Mouse (Mus musculus) lung, postnatal 14 days (tissue): ENCODE measurements around the gene Fmnl2.
A peak's percentile ranks its signal among the peaks of the same experiment; 100 is the strongest.

Experiments
- DNase-seq: peaks from one replicate; pipeline ENCODE4 v3.0.0; 2021

Fmnl2 gene

DNA sequence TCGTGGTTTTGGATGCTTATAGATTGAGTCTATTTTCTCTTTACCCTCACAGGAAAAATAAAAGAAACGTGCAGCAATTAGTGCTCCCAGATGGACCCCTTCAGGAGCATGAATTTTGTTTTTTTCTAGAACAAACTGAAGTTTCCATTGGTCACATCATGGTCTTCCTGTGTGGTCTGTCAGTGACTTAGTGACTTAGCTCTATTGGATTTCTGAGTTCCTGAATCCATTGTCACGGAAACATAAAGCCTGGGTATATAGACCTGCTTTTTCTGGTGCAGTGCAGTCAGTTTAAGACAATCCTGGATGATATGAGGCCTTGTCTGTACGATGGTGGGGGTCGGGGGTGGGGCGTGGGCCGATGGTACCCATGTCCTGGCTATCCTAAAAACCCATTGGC lies 7.0 kb downstream of the Fmnl2 start:
- DNase-seq: no peak

DNA sequence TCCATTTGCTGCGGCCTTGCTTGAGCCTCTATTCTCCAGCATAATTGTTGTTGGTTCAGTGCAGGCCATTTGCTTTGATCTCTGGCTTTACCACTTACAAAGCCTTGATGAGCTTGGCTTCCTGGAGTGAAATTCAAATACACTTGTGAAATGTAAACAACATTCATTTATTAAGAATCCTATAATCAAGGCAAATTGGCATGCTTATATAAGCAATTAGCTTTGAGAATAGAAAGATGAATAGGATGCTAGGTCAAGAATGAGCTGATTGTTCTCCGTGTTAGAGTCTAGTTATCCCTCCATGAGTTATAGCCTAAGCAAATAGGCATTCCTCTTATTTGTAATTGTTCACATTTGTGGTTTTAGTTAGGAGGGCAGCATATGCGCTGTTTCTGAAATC lies 8.5 kb downstream of the Fmnl2 start:
- DNase-seq: no peak

DNA sequence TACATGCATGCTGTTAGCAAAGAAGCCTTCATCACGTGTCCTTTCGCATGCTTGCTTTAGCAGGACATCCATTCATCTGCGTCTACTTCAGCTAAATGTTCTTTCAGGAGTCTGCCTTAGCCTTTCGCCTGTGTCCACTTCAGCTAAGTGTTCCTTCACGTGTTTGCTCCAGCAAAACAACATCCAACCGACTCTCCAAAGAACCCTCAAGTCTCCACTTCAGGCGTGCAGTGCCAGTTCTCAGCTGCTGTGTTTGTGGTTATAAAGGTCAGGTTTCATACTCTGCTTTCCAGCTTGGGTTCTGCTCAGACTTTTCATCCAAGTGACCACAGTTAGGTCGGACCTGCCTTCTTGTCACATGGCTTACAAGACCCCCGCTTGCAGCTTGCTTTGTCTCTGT lies 10.1 kb downstream of the Fmnl2 start:
- peak; percentile 37 for DNase-seq

DNA sequence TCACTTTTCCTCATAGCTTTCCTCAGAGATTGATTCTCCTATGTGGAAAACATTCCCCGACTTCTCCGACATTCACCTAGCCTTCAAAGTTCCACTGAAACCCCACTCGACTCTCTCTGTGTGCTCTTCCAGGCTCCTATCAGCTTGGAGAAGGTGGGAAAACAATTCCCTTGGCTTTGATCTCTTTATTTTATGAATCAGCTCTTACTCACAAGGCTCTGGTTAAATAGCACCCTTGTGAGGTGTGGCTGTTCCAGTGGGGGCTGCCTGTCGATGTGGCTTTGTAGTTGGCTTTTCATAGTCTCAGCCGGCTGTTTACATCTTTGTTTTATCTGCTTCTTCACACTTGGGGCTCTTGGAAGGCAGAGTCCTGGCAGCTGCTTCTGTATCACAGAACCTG lies 10.5 kb downstream of the Fmnl2 start:
- no peak for DNase-seq

DNA sequence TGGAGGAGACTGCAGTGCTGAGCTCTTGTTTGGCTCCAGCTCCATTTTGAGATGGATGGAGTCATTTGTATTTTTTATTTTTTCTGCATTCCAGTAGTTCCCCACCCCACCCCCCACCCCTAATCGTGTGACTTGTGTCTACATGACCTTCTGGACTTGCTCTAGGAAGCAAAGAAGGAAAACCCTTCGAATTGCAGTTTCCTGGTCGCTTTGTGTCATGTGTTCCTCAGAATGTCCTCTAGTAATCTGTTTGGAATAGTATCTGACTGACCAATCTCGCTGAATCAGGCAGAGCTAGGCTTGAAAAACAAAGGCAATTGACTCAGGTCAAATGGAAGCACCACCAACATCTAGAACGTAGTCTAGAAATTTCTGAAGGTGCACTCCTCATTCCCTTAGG lies 15.0 kb downstream of the Fmnl2 start:
- DNase-seq: no peak

DNA sequence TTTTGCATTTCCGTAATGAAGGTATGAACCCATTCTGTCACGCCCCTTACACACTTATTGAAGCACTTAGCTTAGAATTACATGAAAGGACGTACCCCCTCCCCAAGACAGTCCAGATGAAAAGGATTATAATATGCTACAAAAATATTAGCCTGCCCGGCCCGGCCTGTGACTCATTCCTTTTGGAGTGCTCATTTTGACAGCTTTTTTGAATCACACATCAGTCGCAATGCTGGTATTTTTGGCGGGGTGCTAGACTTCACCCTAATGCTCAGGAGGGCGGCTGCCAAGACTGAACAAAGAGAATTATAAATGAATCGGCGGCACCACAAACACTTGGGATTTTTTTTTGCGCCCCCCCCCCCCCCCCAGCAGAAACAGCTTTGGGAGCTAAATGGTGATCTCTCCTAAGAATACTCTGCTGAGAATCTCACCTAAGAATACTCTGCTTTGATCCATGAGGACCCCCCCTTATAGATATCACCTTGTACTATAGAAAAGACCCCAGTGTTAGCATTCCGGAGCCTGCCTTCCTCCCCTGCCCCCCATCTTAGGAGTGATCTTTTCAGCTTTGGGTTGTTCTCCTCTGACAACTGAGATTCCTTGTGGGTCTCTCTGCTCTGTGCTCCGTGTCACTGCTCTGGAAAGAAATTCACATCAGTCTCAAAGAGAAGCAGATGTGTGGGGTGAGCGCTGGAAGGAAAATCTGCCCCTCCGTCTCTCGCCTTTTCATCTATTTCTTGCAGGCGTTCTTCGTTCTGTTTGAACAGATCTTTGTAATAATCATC lies 15.8 kb downstream of the Fmnl2 start:
- DNase-seq: peak; percentile 30

DNA sequence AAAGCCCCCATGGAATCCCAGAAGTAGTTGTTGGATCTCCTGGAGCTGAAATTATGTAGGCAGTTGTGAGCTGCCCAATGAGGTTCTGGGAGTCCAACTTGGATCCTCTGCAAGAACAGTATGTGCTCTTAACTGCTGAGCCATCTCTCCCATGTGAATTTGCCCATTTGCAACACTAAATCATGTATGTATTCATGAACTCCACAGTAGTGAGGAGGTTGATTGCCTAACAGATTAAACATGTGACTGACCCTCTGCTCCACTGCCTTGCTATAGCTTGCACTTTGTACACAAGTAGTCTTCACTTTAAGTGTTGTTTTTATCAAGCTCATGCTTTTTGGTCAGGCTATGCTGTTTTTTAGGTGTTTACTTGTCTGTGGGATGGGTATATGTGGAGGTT lies 17.1 kb downstream of the Fmnl2 start:
- no peak for DNase-seq

DNA sequence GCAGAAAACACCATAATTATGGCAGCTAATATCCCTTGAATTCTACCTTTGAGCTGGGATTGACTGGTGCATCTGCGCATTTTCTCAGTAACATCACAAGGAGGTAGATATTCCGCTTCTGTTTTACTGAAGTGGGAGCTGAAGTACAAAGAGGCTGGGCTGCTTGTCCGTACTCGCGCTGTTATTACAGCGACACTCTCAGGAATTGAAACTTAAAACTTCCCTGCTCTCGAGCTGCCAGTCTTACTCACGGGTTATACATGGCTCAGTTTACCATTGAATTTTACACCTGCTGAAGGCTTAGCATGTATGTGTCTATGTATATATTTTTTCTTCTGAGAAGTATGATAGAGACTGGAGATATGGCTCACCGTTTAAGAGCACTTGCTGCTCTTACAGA lies 18.1 kb downstream of the Fmnl2 start:
- no peak for DNase-seq

DNA sequence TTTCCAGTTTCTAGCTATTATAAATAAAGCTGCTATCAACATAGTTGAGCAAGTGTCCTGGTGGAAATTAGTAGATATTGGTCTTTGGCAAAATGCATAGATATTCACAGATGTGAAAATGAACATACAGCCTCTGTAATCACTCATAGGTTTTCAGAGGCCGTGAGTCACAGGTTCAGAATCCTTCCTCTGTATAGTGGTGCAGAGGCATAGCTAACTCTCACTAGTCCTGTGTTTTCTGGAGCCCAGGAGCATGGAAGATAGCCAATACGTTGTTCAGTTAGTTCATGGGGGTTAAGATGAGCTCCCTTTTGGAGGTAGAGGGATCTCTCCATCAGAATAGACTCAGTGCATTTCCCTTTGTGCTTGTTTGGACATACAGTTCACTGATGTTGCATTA lies 25.7 kb downstream of the Fmnl2 start:
- no peak for DNase-seq

DNA sequence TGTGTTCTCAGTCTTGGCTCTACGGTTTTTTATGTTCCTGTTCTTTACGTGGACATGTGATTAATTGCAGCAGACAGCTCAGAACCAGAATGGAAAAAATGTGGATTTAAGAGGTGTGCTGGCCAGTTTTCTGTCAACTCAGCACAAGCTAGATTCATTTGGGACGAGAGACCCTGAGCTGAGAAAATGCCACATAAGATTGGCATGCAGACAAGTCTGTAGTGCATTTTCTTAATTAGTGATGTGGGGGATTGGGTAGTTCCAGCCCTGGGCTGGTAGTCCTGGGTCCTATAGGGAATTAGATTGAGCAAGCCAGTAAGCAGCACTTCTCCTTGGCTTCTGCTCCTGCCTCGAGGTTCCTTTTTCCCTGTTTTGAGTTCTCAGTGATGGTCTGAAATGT lies 26.4 kb downstream of the Fmnl2 start:
- DNase-seq: no peak

DNA sequence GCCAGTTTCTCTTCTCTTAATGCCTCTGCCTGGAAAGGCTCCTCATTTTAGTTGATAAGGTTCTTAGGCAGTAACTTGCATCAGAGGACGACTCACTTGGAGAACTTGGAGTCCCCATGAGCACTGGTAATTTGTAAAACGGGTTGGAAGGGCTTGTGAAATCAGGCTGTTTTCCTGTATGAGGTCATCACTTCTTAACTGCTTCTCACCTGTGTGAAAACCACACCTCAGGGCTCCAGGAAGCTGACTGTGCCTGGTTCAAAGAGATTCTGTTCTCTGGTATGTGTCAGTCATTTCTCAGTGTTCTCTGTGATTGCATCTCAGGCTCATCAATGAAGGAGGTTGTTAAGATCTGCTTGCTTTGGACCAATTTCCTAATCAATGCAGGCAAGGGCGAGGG lies 27.4 kb downstream of the Fmnl2 start:
- DNase-seq: no peak

DNA sequence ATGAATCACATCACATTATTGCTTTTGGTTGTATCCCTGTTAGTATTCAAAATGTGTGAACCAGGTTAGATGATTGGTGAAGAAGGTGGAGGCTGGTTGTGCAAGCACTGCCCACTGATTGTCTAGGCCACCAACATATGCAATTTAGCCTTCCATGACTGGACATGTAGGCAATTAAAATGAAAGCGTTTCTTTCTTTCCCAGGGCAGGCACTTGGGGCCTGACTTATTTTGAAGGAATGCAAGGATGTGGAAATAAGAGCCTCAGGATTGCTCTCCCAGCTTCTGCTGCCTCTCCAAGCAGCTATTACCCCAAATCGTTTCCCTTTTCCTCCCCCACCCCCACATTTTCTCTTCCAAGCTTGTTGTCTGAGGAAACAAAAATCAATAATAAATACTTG lies 29.6 kb downstream of the Fmnl2 start:
- no peak for DNase-seq

DNA sequence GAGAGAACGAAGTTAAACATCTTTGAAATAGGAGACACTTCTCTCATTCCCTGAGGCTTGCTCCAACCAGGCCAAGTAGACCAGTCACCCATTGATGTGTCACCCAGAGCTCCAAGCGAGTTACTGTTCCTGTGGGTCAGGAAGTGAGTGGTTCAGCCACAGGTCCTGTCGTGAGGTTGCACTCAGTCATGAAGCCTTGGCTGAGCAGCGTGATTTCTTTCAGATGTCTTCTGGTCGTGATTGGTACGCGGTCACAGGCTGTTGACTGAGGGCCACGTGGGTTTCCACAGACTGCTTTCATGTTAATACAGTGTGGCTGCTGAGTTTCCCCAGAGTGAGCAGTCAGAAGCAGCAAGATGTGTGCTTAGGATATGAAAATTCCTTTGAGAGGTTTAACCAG lies 33.5 kb downstream of the Fmnl2 start:
- DNase-seq: no peak

DNA sequence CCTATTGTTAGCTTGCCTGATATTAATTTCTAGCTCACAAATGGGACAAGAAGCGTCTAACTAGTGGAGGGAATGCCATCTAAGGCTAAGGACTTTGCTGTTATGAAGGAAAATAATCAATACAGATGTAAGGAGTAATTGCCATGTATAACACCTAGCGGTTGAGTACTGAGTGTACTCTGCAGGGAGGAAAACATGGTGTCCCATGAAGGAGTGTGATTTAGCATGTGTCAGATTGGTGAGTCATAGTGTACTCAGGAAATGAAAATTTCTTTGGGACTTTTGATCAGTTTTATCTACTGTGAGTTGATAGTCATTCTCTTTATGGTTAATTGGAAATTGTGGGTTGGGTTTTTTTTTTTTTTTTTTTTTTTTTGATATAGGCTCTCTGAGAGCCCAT lies 34.1 kb downstream of the Fmnl2 start:
- DNase-seq: no peak

DNA sequence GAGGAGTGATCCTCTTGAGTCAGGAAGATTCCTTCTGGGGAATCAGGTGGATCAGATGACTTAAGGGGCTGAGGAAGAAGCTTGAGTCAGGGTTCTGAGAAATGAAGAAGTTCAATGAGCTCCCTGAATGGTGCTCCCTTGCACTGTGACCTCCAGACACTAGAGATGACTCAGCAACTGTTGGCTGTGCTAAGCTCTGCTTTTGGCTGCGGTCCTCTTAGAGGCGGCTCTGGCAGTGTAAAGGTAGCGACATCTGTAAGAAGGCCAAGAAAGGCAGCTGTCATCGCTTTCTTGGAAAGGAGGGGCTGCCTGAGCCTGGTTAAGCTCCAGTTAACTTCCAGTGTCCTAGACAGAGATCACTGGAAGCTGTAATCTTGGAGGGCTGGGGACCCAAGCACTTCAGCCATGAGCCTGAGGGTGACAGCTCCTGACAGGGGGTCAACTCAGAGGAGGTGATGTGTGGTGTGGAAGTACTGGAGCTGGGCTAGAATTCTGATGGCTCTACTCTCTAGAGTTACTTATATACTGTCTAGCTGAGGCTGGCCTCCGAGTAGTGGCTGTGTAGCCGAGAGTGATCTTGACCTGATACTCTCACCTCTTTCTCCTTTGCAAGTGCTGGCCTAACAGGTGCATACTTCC lies 37.4 kb downstream of the Fmnl2 start:
- DNase-seq: peak; percentile 32

DNA sequence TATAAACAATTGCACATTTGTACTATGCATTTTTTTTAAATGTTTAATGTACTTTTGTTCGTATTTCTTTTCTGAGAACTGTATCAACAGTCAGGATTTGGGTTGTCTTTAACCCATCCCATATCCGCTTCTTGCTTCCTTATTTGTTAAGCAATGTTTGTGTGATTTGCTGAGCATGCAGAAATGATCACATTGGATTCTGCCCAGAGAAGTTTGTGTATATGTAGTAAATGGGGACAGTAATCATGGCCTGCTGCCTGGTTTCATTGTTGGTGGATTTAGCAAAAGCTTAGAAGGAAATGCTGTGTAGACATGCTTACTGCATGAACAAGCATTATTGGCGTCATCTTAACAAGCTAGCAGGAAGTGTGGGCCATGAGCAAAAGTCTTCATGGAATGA lies 39.3 kb downstream of the Fmnl2 start:
- DNase-seq: no peak

DNA sequence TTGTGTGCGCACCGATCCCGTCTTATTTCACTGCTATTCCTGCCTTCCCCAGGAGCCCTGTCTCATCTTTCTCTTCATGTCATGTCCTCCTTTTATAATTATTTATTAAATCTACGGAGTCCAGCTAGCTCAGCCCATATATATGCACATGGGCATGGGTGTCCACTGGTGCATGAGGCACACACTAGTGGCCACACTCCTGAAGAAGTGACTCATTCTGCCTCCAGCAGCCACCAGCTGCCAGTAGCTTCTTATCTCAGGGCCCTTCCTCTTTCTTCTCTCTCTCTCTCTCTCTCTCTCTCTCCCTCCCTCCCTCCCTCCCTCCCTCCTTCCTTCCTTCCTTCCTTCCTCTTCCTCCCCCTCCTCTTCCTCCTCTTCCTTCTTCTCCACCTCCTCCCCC lies 43.1 kb downstream of the Fmnl2 start:
- DNase-seq: no peak

DNA sequence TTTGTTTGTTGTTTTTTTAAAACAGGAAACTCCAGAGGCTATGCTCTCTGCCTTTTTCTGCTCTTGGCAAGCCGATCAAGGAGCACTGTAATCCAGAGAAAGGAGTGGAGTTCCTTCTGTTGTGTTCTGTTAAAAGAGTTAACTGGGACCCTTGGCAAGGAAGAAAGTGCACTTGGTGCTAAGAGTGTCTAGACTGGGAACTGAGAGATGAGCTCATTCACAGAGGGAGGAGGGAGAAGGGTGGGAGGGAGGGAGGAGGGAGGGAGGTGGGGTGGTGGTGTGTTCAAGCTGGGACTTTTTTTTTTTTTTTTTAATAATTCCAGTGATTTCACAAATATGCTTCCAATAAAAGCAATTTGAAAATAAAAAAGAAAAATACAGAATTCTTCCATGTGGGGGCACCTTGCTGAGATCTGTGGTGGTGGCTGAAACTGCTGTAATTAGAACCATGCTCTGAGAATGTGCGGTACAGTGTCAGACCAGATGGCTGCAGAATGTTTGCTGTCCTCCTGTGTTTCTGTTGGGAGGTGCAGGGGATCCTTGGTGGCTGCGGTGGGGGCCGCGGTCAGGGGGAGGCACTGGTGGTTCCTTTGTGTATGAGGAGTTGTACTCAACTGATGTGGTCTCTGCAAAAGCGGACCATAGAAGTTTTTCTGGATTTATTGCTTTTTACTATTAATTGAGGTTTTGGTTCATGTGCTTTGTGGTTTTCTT lies 43.8 kb downstream of the Fmnl2 start:
- DNase-seq: no peak

DNA sequence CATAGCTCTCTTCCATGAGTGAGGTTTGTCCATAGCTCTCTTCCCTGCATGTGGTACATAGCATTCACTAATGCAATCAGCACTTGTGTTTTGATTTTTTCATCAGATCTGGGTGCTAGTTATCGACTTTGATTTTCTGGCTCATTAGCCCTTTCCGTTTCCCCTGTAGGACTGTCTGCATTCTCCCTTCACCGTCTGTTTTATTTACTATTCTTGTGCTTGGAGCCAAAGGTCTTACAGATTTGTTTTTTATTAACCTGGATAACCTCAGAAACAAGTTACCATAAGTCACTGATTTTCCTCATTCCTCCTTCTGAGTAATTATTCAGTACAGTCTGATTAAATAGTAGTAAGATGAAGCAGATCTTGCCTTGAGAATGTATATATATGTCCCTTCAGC lies 44.8 kb downstream of the Fmnl2 start:
- DNase-seq: no peak

DNA sequence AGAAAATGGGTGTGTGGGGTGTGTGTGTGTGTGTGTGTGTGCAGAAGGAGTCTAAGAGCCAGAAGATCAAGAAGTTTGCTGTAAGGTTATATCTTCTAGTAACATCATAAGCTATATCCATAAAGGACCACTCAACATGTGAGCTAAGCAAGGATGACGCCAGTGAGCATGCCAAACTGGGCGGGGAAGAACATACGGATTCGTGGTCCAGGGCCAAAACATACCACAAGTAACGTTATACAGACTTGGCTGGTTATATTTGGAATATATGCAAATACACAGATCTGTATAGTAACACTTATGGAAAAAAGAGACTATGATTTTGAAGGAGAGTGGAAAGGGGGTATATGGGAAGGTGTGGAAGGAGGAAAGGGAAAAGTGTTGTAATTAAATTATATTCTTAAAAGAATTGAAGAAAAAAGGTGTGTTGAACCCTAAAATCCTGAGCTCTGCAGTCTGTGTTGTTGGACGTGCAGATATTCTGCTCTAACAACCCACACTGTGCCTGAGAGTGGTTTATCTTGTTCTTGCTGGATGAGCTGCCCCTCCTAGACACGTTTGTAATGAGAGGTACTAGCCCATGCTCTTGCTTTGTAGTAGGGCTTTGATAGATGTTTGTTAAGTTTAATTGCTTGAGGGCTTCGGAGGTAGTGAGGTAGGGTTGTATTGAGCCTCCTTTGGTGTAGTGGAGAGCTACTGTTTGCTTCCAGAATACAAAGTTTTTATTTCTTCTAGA lies 45.7 kb downstream of the Fmnl2 start:
- DNase-seq: no peak

DNA sequence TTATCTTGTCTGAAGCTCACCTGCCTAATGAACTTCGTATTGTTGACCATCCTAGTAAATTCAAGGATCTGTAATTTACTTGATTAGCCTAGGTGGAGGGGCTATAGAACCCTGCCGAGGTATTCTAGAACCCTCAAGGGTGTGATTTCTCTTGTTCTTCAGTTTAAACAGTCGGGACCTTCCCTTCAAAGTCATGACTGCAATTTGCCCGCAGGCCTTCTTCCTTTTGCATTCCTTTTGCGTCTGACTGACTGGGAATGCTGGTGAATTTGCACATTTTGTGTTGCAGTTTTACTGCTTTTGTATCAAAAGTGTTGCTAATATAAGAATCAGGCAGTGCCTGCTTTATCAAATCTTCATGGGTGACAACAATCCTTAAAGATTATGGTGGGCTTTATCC lies 46.9 kb downstream of the Fmnl2 start:
- DNase-seq: no peak

DNA sequence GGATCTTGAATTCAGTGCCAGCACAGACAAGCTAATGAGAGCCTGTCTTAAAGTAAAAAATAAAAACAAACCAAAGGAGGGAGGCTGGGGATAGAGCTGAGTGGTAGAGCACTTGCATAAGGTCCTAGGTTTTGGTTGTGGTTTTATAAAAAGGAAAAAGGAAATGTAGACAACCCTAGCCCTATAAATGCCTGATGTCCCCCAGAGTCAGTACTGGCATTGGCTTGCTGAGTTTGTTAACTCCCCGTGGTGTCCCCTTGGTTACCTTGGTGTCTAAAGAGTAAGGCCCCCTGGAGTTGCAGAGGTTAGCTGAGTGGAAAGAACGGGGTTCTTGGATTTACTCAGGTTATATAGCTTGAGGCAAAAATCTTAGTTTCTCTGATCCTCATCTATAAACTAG lies 55.7 kb downstream of the Fmnl2 start:
- DNase-seq: no peak

DNA sequence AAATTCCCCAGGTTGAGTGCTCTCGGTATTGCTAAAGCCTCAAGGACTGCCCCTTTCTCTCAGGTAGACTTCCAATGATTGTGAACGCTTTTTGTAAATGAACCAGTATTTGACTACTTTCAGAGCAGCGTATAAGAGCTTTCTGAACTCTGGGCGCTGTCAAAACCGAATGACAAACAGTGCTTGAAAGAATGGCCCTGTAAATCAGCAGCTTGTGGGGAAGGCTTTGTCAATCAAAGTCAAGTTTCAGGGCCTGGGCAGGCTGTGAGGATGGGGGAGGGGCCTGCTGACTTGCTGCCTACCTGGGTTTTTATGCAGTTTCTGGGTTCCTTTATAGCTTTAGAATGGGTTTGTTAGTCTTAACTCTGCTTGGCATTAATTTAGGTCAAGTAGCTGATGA lies 56.1 kb downstream of the Fmnl2 start:
- DNase-seq: no peak

DNA sequence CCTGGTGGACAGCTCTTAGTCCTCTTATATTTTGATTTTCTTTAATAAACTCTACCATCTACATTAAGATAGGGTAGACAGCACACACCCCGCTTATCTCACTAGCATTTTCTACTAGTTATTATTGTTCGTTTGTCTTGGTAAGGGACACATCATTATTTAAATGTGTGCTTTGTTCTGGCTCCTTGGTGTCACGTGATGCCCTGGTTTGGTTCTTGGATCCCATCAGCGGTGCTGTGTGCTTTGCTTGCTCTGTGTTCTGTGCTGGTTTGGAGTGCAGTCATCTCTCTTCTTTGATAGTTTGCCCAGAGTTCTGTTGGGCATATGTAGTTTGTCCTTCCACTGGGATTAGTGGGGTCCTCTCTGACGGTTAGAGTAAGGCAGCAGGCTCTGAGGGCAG lies 57.9 kb downstream of the Fmnl2 start:
- no peak for DNase-seq
